Mouse (Mus musculus) neural tube, embryonic 11.5 days (tissue): ENCODE results near the gene Zkscan14. TPM values are rescaled to one million over a fixed set of nuclear protein-coding genes. Genes with fewer than 3 reads are reported as not detected.
"Not testable (repeated sequence)": the region's sequence is repeated elsewhere in the genome, so short reads cannot be mapped to it uniquely, and the experiment has no call there.

Experiments used
- ATAC-seq: fragments of 200-750 bp; cut with Nextera tagmentation; 2 replicates; pipeline ENCODE4 v1.8.0; 2017; ENCODE audit warnings: moderate number of reproducible peaks, mild to moderate bottlenecking, moderate TSS enrichment, moderate library complexity; ENCODE audit not compliant: insufficient read depth, low FRiP score, low TSS enrichment
- DNase-seq: peaks from one replicate; pipeline ENCODE4 v3.0.0-alpha.2; 2015; ENCODE audit warnings: low spot score
- H3K27ac ChIP-seq: fragments of 300-500 bp; sonication (generic); 2 replicates; pipeline ENCODE4 v1.5.1; 2014; ENCODE audit warnings: low read depth, mild to moderate bottlenecking, low read length
- H3K27me3 ChIP-seq: fragments of 300-500 bp; sonication (generic); 2 replicates; pipeline ENCODE4 v1.6.1; 2014; ENCODE audit warnings: mild to moderate bottlenecking, low read length, mixed read lengths; ENCODE audit not compliant: control insufficient read depth, insufficient read depth
- H3K36me3 ChIP-seq: fragments of 300-500 bp; sonication (generic); 2 replicates; pipeline ENCODE4 v1.6.1; 2014; ENCODE audit warnings: mild to moderate bottlenecking, low read length, moderate library complexity, mixed read lengths; ENCODE audit not compliant: control insufficient read depth, insufficient read depth
- H3K4me1 ChIP-seq: fragments of 300-500 bp; sonication (generic); 2 replicates; pipeline ENCODE4 v1.6.1; 2014; ENCODE audit warnings: low read length, mixed read lengths; ENCODE audit not compliant: control insufficient read depth, insufficient read depth
- H3K4me2 ChIP-seq: fragments of 300-500 bp; sonication (generic); 2 replicates; pipeline ENCODE4 v1.6.1; 2014; ENCODE audit warnings: low read depth, mild to moderate bottlenecking, moderate library complexity
- H3K4me3 ChIP-seq: fragments of 300-500 bp; sonication (generic); 2 replicates; pipeline ENCODE4 v1.5.1; 2014; ENCODE audit warnings: low read depth, low read length
- H3K9ac ChIP-seq: fragments of 300-500 bp; sonication (generic); 2 replicates; pipeline ENCODE4 v1.6.1; 2014; ENCODE audit warnings: mild to moderate bottlenecking, low read length
- H3K9me3 ChIP-seq: fragments of 300-500 bp; sonication (generic); 2 replicates; pipeline ENCODE4 v1.6.1; 2016; ENCODE audit warnings: low read length; ENCODE audit not compliant: control insufficient read depth
- WGBS: fragments of 180-500 bp; shearing (Covaris S2); extraction: QIAGEN DNeasy Blood & Tissue Kit; methylation state at CpG from one replicate; pipeline ENCODE4 v1.1.7; 2014; 5-methylcytosine and 5-hydroxymethylcytosine counted together
- polyA plus RNA-seq: library from polyadenylated mRNA; unstranded; fragments of >200 nt; fragmentation: Nextera tagmentation; extraction: Ambion mirVana; gene quantifications from 2 replicates; pipeline ENCODE4 v1.2.1, GENCODE M21; 2014

Zkscan14 gene
- polyA plus RNA-seq: 8.8 and 9.5 TPM in 2 replicates

- DNase-seq (peak; percentile 80), ATAC-seq (0 out of 2 replicates have a peak, but pooled peaks have one; percentile 8)
- Histone ChIP-seq H3K27me3 (no peaks in the 10 kb centered on the region), H3K4me3 (peak within 1 kb of the TSS; percentile 78), H3K4me1 (peaks cover 15% of the 10 kb centered on the region), H3K9ac (peak within 1 kb of the TSS; percentile 67), H3K4me2 (peak within 1 kb of the TSS; percentile 97), H3K36me3 (no peaks in the 10 kb centered on the region), H3K9me3 (no peaks in the 10 kb centered on the region), H3K27ac (no peak within 1 kb of the TSS)
- WGBS: 1% methylated on average over 37 of the region's 37 CpGs
Observed at GRCm38 (mm10) chr5:145201321-145201991, at the start of gene Zkscan14. Gene Zkscan14, minus strand, starts transcription at chr5:145201868.

- 94% methylated on average over 3 of the region's 3 CpGs for WGBS
- Histone ChIP-seq H3K36me3 (no peaks in the 10 kb centered on the region), H3K4me2 (no peak overlapping the region), H3K27me3 (no peaks in the 10 kb centered on the region), H3K4me3 (no peak overlapping the region), H3K4me1 (no peaks in the 10 kb centered on the region), H3K9me3 (no peaks in the 10 kb centered on the region), H3K27ac (no peak overlapping the region), H3K9ac (no peak overlapping the region)
- no peak for ATAC-seq
- no peak for DNase-seq
Observed at GRCm38 (mm10) chr5:145249520-145249919, 47.9 kb upstream of the Zkscan14 start.

GRCm38 (mm10) chr5:145234636-145235035 is 33.0 kb upstream of the Zkscan14 start:
- no peaks in the 10 kb centered on the region for H3K9me3 ChIP-seq
- ATAC-seq (no peak), DNase-seq (peak; percentile 25)
- peaks cover 7% of the 10 kb centered on the region for H3K36me3 ChIP-seq
- H3K27ac ChIP-seq: no peak overlapping the region
- H3K4me2 ChIP-seq: no peak overlapping the region
- H3K27me3 ChIP-seq: no peaks in the 10 kb centered on the region
- H3K4me1 ChIP-seq: peaks cover 6% of the 10 kb centered on the region; the same call in 1 of the 2 replicates
- H3K4me3 ChIP-seq: no peak overlapping the region
- H3K9ac ChIP-seq: no peak overlapping the region

- Histone ChIP-seq H3K4me3 (peak overlapping the region; percentile 99), H3K4me2 (peak overlapping the region; percentile 81), H3K4me1 (peaks cover 6% of the 10 kb centered on the region; the same call in 1 of the 2 replicates), H3K36me3 (peaks cover 7% of the 10 kb centered on the region), H3K9me3 (no peaks in the 10 kb centered on the region), H3K9ac (peak overlapping the region; percentile 97), H3K27ac (peak overlapping the region; percentile 88), H3K27me3 (no peaks in the 10 kb centered on the region)
- peak; percentile 45 for DNase-seq
- WGBS: under 1% methylated on average over 45 of the region's 49 CpGs
- ATAC-seq: peak; percentile 71
Observed at GRCm38 (mm10) chr5:145231893-145232411, 30.3 kb upstream of the Zkscan14 start.

- ATAC-seq (peak; percentile 97), DNase-seq (peak; percentile 95)
- H3K27ac ChIP-seq: peak within 1 kb of the TSS; percentile 88
- peaks cover 7% of the 10 kb centered on the region for H3K36me3 ChIP-seq
- no peaks in the 10 kb centered on the region for H3K9me3 ChIP-seq
- peaks cover 6% of the 10 kb centered on the region; the same call in 1 of the 2 replicates for H3K4me1 ChIP-seq
- peak within 1 kb of the TSS; percentile 97 for H3K9ac ChIP-seq
- H3K4me2 ChIP-seq: peak within 1 kb of the TSS; percentile 81
- H3K27me3 ChIP-seq: no peaks in the 10 kb centered on the region
- H3K4me3 ChIP-seq: peak within 1 kb of the TSS; percentile 99
- under 1% methylated on average over 42 of the region's 42 CpGs for WGBS
Observed at GRCm38 (mm10) chr5:145231367-145231871, 29.8 kb upstream of the Zkscan14 start, which contains the start of gene Zfp655. Gene Zfp655, plus strand, starts transcription at chr5:145231715.

- Histone ChIP-seq H3K4me1 (peaks cover 6% of the 10 kb centered on the region; the same call in 1 of the 2 replicates), H3K27ac (no peak overlapping the region), H3K4me3 (no peak overlapping the region), H3K9me3 (no peaks in the 10 kb centered on the region), H3K9ac (no peak overlapping the region; the same call in 1 of the 2 replicates), H3K36me3 (peaks cover 7% of the 10 kb centered on the region), H3K27me3 (no peaks in the 10 kb centered on the region), H3K4me2 (peak overlapping the region; percentile 81; the same call in 1 of the 2 replicates)
- DNase-seq: no peak
- WGBS: 89% methylated on average over 4 of the region's 4 CpGs
- no peak for ATAC-seq
Observed at GRCm38 (mm10) chr5:145230641-145231040, 29.0 kb upstream of the Zkscan14 start.

- 72% methylated on average over 6 of the region's 6 CpGs for WGBS
- H3K4me1 ChIP-seq, H3K27me3 ChIP-seq, H3K27ac ChIP-seq, ATAC-seq, H3K9ac ChIP-seq, H3K4me3 ChIP-seq, DNase-seq, H3K36me3 ChIP-seq, H3K9me3 ChIP-seq, H3K4me2 ChIP-seq: not testable (repeated sequence)
Observed at GRCm38 (mm10) chr5:145229283-145229682, 27.6 kb upstream of the Zkscan14 start.

- H3K36me3 ChIP-seq: peaks cover 3% of the 10 kb centered on the region; the same call in 1 of the 2 replicates
- H3K27me3 ChIP-seq: no peaks in the 10 kb centered on the region
- 63% methylated on average over 2 of the region's 2 CpGs for WGBS
- H3K9me3 ChIP-seq: no peaks in the 10 kb centered on the region
- no peak overlapping the region for H3K4me3 ChIP-seq
- ATAC-seq (no peak), DNase-seq (no peak)
- H3K4me1 ChIP-seq: peaks cover 3% of the 10 kb centered on the region; the same call in 1 of the 2 replicates
- no peak overlapping the region for H3K4me2 ChIP-seq
- no peak overlapping the region for H3K9ac ChIP-seq
- no peak overlapping the region for H3K27ac ChIP-seq
Observed at GRCm38 (mm10) chr5:145226453-145226852, 24.8 kb upstream of the Zkscan14 start.
